Mouse (Mus musculus) left cerebral cortex, adult 18-20 months (tissue): ENCODE data around the gene Ppp1r12b. TPM values are rescaled to one million over a fixed set of nuclear protein-coding genes. Genes with fewer than 3 reads are reported as not detected.

Experiments used
- DNase-seq, 2 experiments: peaks; one replicate each; pipeline ENCODE4 v3.0.0; 2021 to 2022; ENCODE audit warnings: low spot score in 2 of 2, mixed read lengths in 1 of 2
- total RNA-seq, 2 experiments: library from RNA; stranded (reverse); gene quantifications; 2 replicates each; pipeline ENCODE4 v1.2.3; 2021

Gene Ppp1r12b
- total RNA-seq, 2 experiments from 2014 or later, result 74.7 to 78.5 TPM

GRCm38 (mm10) chr1:134942898-134943297, 12.8 kb downstream of the Ppp1r12b start:
- no peak for DNase-seq

- DNase-seq, result no peak
Observed at GRCm38 (mm10) chr1:134940863-134941262, 14.9 kb downstream of the Ppp1r12b start.

- no peak for DNase-seq
Observed at GRCm38 (mm10) chr1:134938233-134938632, 17.5 kb downstream of the Ppp1r12b start.

- DNase-seq, result no peak
Observed at GRCm38 (mm10) chr1:134936335-134936734, 19.4 kb downstream of the Ppp1r12b start.

- DNase-seq, result no peak
Observed at GRCm38 (mm10) chr1:134932431-134932830, 23.3 kb downstream of the Ppp1r12b start.

- DNase-seq, result no peak
Observed at GRCm38 (mm10) chr1:134919010-134919409, 36.7 kb downstream of the Ppp1r12b start.

GRCm38 (mm10) chr1:134915421-134915820, 40.3 kb downstream of the Ppp1r12b start:
- no peak for DNase-seq

- DNase-seq, result no peak
Observed at GRCm38 (mm10) chr1:134913535-134913934, 42.2 kb downstream of the Ppp1r12b start.

GRCm38 (mm10) chr1:134911892-134912291, 43.9 kb downstream of the Ppp1r12b start:
- DNase-seq, result no peak

- DNase-seq, result no peak
Observed at GRCm38 (mm10) chr1:134910037-134910436, 45.7 kb downstream of the Ppp1r12b start.

- DNase-seq, result peak; percentile 81 to 86
Observed at GRCm38 (mm10) chr1:134909442-134909841, 46.3 kb downstream of the Ppp1r12b start.

GRCm38 (mm10) chr1:134902051-134902619, 53.6 kb downstream of the Ppp1r12b start:
- DNase-seq, result no peak

- no peak for DNase-seq
Observed at GRCm38 (mm10) chr1:134896008-134896407, 59.7 kb downstream of the Ppp1r12b start.

GRCm38 (mm10) chr1:134894803-134895202, 60.9 kb downstream of the Ppp1r12b start:
- no peak for DNase-seq

- DNase-seq, result no peak
Observed at GRCm38 (mm10) chr1:134891916-134892315, 63.8 kb downstream of the Ppp1r12b start.

- peak in 1 of 2 experiments; percentile 27 for DNase-seq
Observed at GRCm38 (mm10) chr1:134889629-134890028, 66.1 kb downstream of the Ppp1r12b start.

GRCm38 (mm10) chr1:134875800-134876199, 79.9 kb downstream of the Ppp1r12b start:
- no peak for DNase-seq

GRCm38 (mm10) chr1:134872678-134873077, 83.1 kb downstream of the Ppp1r12b start:
- DNase-seq, result no peak

GRCm38 (mm10) chr1:134866426-134866825, 89.3 kb downstream of the Ppp1r12b start:
- no peak for DNase-seq

- no peak for DNase-seq
Observed at GRCm38 (mm10) chr1:134865552-134865951, 90.2 kb downstream of the Ppp1r12b start.

GRCm38 (mm10) chr1:134860538-134860937, 95.2 kb downstream of the Ppp1r12b start:
- no peak for DNase-seq

- no peak for DNase-seq
Observed at GRCm38 (mm10) chr1:134858344-134859053, 97.2 kb downstream of the Ppp1r12b start.
